Comparison of ENCODE assay signal across 8 mouse cellular contexts in the genomic region with DNA sequence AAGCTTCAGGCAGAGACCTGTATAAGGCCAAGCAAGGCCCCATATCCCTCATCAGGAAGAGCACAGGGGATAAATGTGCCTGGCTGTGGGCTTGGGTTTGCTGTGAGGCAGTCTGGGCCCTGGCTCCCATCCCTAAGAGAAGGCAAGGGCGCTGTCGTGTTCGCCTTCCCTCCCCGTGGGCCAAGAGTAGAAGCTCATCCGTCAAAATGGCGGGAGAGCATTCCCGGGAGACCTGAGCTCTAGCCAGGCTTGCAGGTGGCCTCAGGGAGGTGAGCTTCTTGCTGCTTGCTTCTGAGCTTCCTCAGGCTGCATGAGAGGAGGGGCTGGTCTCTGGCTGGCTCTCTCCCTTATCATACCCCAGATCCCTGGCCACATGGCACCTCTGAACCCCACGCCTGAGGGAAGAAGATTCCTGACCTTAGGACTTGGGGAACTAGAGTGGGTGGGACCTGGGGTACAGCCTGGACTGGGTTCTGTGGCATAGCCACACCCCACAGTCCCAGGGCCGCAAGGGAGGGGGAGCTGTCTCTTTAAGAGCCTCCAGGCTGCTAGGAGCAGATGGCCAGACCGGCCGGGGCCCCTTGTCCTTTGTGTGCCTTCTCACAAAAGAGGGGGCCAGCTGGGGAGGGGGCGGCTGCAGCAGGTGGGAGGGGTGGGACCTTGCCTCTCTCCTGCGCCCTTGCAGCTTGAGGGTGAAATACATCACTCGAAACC. TPM values are rescaled to one million over a fixed set of nuclear protein-coding genes. Genes with fewer than 3 reads are reported as not detected.
A peak's percentile ranks its signal among the peaks of the same experiment; 100 is the strongest.
DNase-seq lines count a peak whose midpoint lies in the region; ATAC-seq and TF ChIP-seq lines count a peak whose summit lies in the region.

No protein-coding gene starts in this region.

- peak overlapping the region; percentile 65 for H3K9ac ChIP-seq in heart, embryonic 13.5 days

- WGBS in heart, embryonic 13.5 days = 18% methylated on average over 14 of the region's 14 CpGs

- no peak overlapping the region for H3K4me3 ChIP-seq in layer of hippocampus, adult 2 months
- 0 out of 2 replicates have a peak overlapping the region, but pooled peaks have one; percentile 8 for H3K4me3 ChIP-seq in heart, embryonic 13.5 days

- DNase-seq in layer of hippocampus, adult 2 months (ENCODE audit: low spot score in 2 of 2) = no peak
- no peak for DNase-seq in layer of hippocampus, postnatal 36 days
- peak; percentile 42 for DNase-seq in cerebellum, adult 8-10 months
- peak; percentile 78 for DNase-seq in mesoderm, embryonic 11.5 days (ENCODE audit: low read depth, low spot score)
- DNase-seq in frontal cortex, postnatal 36 days (ENCODE audit: low spot score in 2 of 2) = no peak
- no peak for DNase-seq in adipocyte (ENCODE audit: low spot score)
- no peak for DNase-seq in gastrocnemius, postnatal 4 days (ENCODE audit: low spot score in 2 of 2)

- H3K27me3 ChIP-seq in heart, embryonic 13.5 days (replicated peaks) = no peaks in the 10 kb centered on the region

- no peak for TF ChIP-seq CTCF in layer of hippocampus, adult 2 months (conservative IDR thresholded peaks at IDR 0.05)

- no peak for ATAC-seq in heart, embryonic 13.5 days (ENCODE audit: extremely low read depth, insufficient number of reproducible peaks, low FRiP score, low TSS enrichment)

- peaks cover 7% of the 10 kb centered on the region for H3K36me3 ChIP-seq in heart, embryonic 13.5 days

- peak overlapping the region; percentile 32 for H3K4me2 ChIP-seq in heart, embryonic 13.5 days

- H3K27ac ChIP-seq in layer of hippocampus, adult 2 months = peak overlapping the region; percentile 93
- peak overlapping the region; percentile 97 for H3K27ac ChIP-seq in heart, embryonic 13.5 days (replicated peaks)

- H3K9me3 ChIP-seq in heart, embryonic 13.5 days = peaks cover 7% of the 10 kb centered on the region; the same call in 1 of the 2 replicates

- H3K4me1 ChIP-seq in heart, embryonic 13.5 days = peaks cover 55% of the 10 kb centered on the region

RNA-seq across cellular contexts. Expression of a gene that starts 1.5 kb away (rescaled TPM):
- 10 to 100 TPM; 17.0 to 18.2 TPM for total RNA-seq in layer of hippocampus, adult 2 months (2021)
- total RNA-seq in layer of hippocampus, postnatal 36 days (2021) = 10 to 100 TPM; 17.5 to 18.7 TPM
- polyA plus RNA-seq in heart, embryonic 13.5 days (2015; fragmentation: Nextera tagmentation; extraction: Ambion mirVana) = 12.7 and 16.5 TPM in 2 replicates
- total RNA-seq in gastrocnemius, postnatal 4 days (2021) = 10 to 100 TPM; 11.0 to 13.1 TPM

RNA-seq across cellular contexts. Expression of a gene that starts 24.7 kb away (rescaled TPM):
- total RNA-seq in layer of hippocampus, adult 2 months (2021) = 10 to 100 TPM; 34.2 to 38.1 TPM
- 10 to 100 TPM; 31.6 to 38.6 TPM for total RNA-seq in layer of hippocampus, postnatal 36 days (2021)
- polyA plus RNA-seq in heart, embryonic 13.5 days (2015; fragmentation: Nextera tagmentation; extraction: Ambion mirVana) = 51.0 and 52.1 TPM in 2 replicates
- total RNA-seq in gastrocnemius, postnatal 4 days (2021) = 10 to 100 TPM; 20.1 to 22.4 TPM

RNA-seq across cellular contexts. Expression of a gene that starts 48.2 kb away (rescaled TPM):
- total RNA-seq in layer of hippocampus, adult 2 months (2021) = 1,000 to 10,000 TPM in 1 of 2 experiments, 100 to 1,000 TPM in 1; 959 to 1,016 TPM
- 1,000 to 10,000 TPM; 1,005 to 1,018 TPM for total RNA-seq in layer of hippocampus, postnatal 36 days (2021)
- polyA plus RNA-seq in heart, embryonic 13.5 days (2015; fragmentation: Nextera tagmentation; extraction: Ambion mirVana) = 1,676 and 1,958 TPM in 2 replicates
- 100 to 1,000 TPM; 437 to 448 TPM for total RNA-seq in gastrocnemius, postnatal 4 days (2021)

RNA-seq across cellular contexts. Expression of a gene that starts 59.5 kb away (rescaled TPM):
- total RNA-seq in layer of hippocampus, adult 2 months (2021) = 100 to 1,000 TPM; 299 TPM
- total RNA-seq in layer of hippocampus, postnatal 36 days (2021) = 100 to 1,000 TPM; 282 to 286 TPM
- polyA plus RNA-seq in heart, embryonic 13.5 days (2015; fragmentation: Nextera tagmentation; extraction: Ambion mirVana) = 147 and 160 TPM in 2 replicates
- total RNA-seq in gastrocnemius, postnatal 4 days (2021) = 10 to 100 TPM; 73.9 to 79.3 TPM

Comparison
In these comparisons a context has a peak if more than half of its experiments do, and no peak if none do; other contexts are left out.
1. DNase-seq: peak in cerebellum, adult 8-10 months (single experiment) and mesoderm, embryonic 11.5 days (single experiment); none in layer of hippocampus, adult 2 months (0 of 2), layer of hippocampus, postnatal 36 days (0 of 2), frontal cortex, postnatal 36 days (0 of 2), adipocyte (single experiment) and gastrocnemius, postnatal 4 days (0 of 2).